Mouse (Mus musculus): ENCODE measurements around the gene Cks2. TPM values are rescaled to one million over a fixed set of nuclear protein-coding genes. Genes with fewer than 3 reads are reported as not detected.

Cks2 gene
- polyA plus RNA-seq, 1 experiment = 95.1 TPM

DNA sequence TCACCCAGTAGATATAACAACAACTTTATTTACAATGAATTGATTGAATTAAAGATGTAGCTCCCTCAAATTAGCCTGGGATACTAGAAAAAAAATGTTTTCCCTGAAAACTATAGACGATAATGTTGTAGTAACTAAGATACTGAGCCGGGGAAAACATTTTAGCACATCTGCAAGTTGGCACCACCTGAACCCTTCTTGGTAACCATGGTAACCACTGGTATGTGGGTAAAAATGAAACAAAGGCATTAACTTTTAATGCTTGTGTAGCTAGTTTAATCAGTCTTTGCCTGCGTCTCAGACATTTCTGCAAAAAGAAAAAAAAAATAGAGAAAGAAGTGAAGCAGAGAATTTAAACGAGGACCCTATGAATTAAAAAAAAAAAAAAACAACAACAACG is 33.5 kb upstream of the Cks2 start:
- Histone ChIP-seq H3K4me3 (no peak overlapping the region), H3K27me3 (ENCODE audit: control insufficient read depth, insufficient read depth, insufficient read length) (no peaks in the 10 kb centered on the region), H3K4me2 (ENCODE audit: low read depth) (no peak overlapping the region), H3ac (ENCODE audit: control insufficient read depth, insufficient read length) (no peak overlapping the region), H3K36me3 (ENCODE audit: control insufficient read depth, insufficient read depth) (no peaks in the 10 kb centered on the region), H3K79me2 (ENCODE audit: control insufficient read depth, insufficient read depth) (no peaks in the 10 kb centered on the region)
- TF ChIP-seq TCF3 (IDR thresholded peaks at IDR 0.05; ENCODE audit: insufficient read length, low read depth) (no peak), REST (IDR thresholded peaks at IDR 0.05; ENCODE audit: insufficient read depth, insufficient read length) (no peak), SRF (IDR thresholded peaks at IDR 0.05; ENCODE audit: control insufficient read depth, insufficient read length, low read depth) (no peak), USF1 (IDR thresholded peaks at IDR 0.05; ENCODE audit: low read depth) (no peak), MAX (IDR thresholded peaks at IDR 0.05; ENCODE audit: low read depth) (no peak), POLR2A (IDR thresholded peaks at IDR 0.05; ENCODE audit: insufficient read length, low read depth) (no peak), MYOG (IDR thresholded peaks at IDR 0.05; ENCODE audit: control insufficient read depth in 1 of 3, insufficient read depth in 1 of 3, insufficient read length in 2 of 3, low read depth in 2 of 3) (no peak), E2F4 (IDR thresholded peaks at IDR 0.05; ENCODE audit: insufficient read depth) (no peak), POLR2AphosphoS2 (IDR thresholded peaks at IDR 0.05; ENCODE audit: insufficient read length, low read depth) (no peak), MYOD1 (IDR thresholded peaks at IDR 0.05; ENCODE audit: control insufficient read depth in 1 of 3, insufficient read length in 2 of 3, low read depth in 2 of 3) (no peak), CEBPB (IDR thresholded peaks at IDR 0.05; ENCODE audit: insufficient read depth, poor library complexity, severe bottlenecking) (no peak), TCF12 (IDR thresholded peaks at IDR 0.05; ENCODE audit: insufficient read depth, poor library complexity, severe bottlenecking) (no peak)

DNA sequence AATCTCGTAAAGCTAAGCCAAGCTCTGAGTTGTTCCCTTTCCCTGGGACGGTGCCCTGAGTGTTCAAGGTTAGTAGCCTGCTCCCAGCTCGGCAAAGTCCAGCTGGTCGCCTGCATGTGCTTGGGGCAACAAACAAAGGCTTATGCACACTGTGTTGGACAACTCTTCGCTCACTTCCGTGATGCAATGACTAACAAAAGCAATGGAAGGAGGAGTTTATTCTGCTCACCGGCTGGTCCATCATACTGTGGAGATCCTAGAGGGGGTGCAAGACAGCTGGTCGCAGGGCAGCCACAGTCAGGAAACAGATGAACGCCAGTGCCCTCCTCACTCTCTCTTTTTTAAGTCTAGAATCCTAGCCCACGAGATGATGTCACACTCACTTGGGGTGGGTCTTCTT is 29.2 kb upstream of the Cks2 start:
- TF ChIP-seq REST (IDR thresholded peaks at IDR 0.05; ENCODE audit: insufficient read depth, insufficient read length) (no peak), MAX (IDR thresholded peaks at IDR 0.05; ENCODE audit: low read depth) (no peak), TCF12 (IDR thresholded peaks at IDR 0.05; ENCODE audit: insufficient read depth, poor library complexity, severe bottlenecking) (no peak), MYOG (IDR thresholded peaks at IDR 0.05; ENCODE audit: control insufficient read depth in 1 of 3, insufficient read depth in 1 of 3, insufficient read length in 2 of 3, low read depth in 2 of 3) (no peak), POLR2AphosphoS2 (IDR thresholded peaks at IDR 0.05; ENCODE audit: insufficient read length, low read depth) (no peak), SRF (IDR thresholded peaks at IDR 0.05; ENCODE audit: control insufficient read depth, insufficient read length, low read depth) (no peak), E2F4 (IDR thresholded peaks at IDR 0.05; ENCODE audit: insufficient read depth) (no peak), MYOD1 (IDR thresholded peaks at IDR 0.05; ENCODE audit: control insufficient read depth in 1 of 3, insufficient read length in 2 of 3, low read depth in 2 of 3) (no peak), TCF3 (IDR thresholded peaks at IDR 0.05; ENCODE audit: insufficient read length, low read depth) (no peak), CEBPB (IDR thresholded peaks at IDR 0.05; ENCODE audit: insufficient read depth, poor library complexity, severe bottlenecking) (no peak), USF1 (IDR thresholded peaks at IDR 0.05; ENCODE audit: low read depth) (no peak), POLR2A (IDR thresholded peaks at IDR 0.05; ENCODE audit: insufficient read length, low read depth) (no peak)
- Histone ChIP-seq H3K36me3 (ENCODE audit: control insufficient read depth, insufficient read depth) (no peaks in the 10 kb centered on the region), H3ac (ENCODE audit: control insufficient read depth, insufficient read length) (no peak overlapping the region), H3K4me2 (ENCODE audit: low read depth) (no peak overlapping the region), H3K79me2 (ENCODE audit: control insufficient read depth, insufficient read depth) (no peaks in the 10 kb centered on the region), H3K27me3 (ENCODE audit: control insufficient read depth, insufficient read depth, insufficient read length) (no peaks in the 10 kb centered on the region), H3K4me3 (no peak overlapping the region)

DNA sequence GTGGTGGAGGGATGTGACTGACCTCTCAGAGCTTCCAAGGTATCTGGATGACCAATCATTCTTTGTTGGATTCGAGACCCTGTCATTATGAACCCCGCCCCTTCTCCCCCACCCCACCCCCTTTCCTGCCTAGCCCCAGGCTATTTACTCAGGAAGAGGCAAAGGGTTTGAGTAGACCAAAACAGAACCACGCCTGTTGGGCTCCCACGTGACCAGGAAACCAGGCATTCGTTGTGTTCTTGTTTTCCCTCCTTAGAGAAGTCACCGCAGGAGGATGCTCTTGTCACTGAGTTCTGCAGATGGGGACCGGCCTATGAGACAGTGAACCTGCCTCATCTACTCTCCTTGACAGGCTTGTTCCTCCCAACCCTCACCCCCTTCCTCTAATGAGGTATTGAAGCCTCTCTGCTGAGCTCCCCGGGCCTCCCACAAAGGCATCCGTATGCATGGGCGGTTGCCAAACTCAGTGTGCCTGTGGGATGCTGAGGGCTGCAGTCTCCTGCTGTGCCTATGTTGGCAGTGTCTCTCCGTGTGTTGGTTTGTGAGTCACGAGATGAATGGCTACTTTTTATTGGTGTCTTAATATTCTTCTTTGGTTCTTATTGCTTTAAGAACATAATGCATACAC is 28.5 kb upstream of the Cks2 start:
- TF ChIP-seq MAX (IDR thresholded peaks at IDR 0.05; ENCODE audit: low read depth) (no peak), MYOD1 (IDR thresholded peaks at IDR 0.05; ENCODE audit: control insufficient read depth in 1 of 3, insufficient read length in 2 of 3, low read depth in 2 of 3) (no peak), REST (IDR thresholded peaks at IDR 0.05; ENCODE audit: insufficient read depth, insufficient read length) (no peak), TCF12 (IDR thresholded peaks at IDR 0.05; ENCODE audit: insufficient read depth, poor library complexity, severe bottlenecking) (no peak), E2F4 (IDR thresholded peaks at IDR 0.05; ENCODE audit: insufficient read depth) (no peak), SRF (IDR thresholded peaks at IDR 0.05; ENCODE audit: control insufficient read depth, insufficient read length, low read depth) (no peak), MYOG (IDR thresholded peaks at IDR 0.05; ENCODE audit: control insufficient read depth in 1 of 3, insufficient read depth in 1 of 3, insufficient read length in 2 of 3, low read depth in 2 of 3) (no peak), TCF3 (IDR thresholded peaks at IDR 0.05; ENCODE audit: insufficient read length, low read depth) (no peak), POLR2A (IDR thresholded peaks at IDR 0.05; ENCODE audit: insufficient read length, low read depth) (no peak), POLR2AphosphoS2 (IDR thresholded peaks at IDR 0.05; ENCODE audit: insufficient read length, low read depth) (no peak), USF1 (IDR thresholded peaks at IDR 0.05; ENCODE audit: low read depth) (no peak), CEBPB (IDR thresholded peaks at IDR 0.05; ENCODE audit: insufficient read depth, poor library complexity, severe bottlenecking) (no peak)
- Histone ChIP-seq H3K36me3 (ENCODE audit: control insufficient read depth, insufficient read depth) (no peaks in the 10 kb centered on the region), H3ac (ENCODE audit: control insufficient read depth, insufficient read length) (no peak overlapping the region), H3K27me3 (ENCODE audit: control insufficient read depth, insufficient read depth, insufficient read length) (no peaks in the 10 kb centered on the region), H3K79me2 (ENCODE audit: control insufficient read depth, insufficient read depth) (no peaks in the 10 kb centered on the region), H3K4me2 (ENCODE audit: low read depth) (no peak overlapping the region), H3K4me3 (no peak overlapping the region)

DNA sequence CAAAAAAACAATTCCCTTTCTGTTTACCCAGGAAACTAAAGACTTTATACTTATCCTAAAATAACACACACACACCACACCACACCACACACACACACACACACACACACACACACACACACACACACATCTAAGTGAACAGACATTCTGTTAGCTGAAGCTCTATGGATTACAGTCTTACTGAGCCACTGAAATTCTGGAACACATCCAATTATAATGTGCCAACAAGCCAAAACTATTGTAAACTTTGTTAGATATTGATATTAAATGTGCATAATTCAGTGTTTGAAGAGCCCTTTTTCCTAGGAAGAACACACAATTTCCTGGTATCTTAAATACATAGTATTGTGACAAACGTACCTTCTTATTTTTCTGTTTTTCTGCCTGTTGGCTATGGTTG is 27.7 kb upstream of the Cks2 start:
- Histone ChIP-seq H3K79me2 (ENCODE audit: control insufficient read depth, insufficient read depth) (no peaks in the 10 kb centered on the region), H3K27me3 (ENCODE audit: control insufficient read depth, insufficient read depth, insufficient read length) (no peaks in the 10 kb centered on the region), H3K4me3 (no peak overlapping the region)

More for the DNA sequence above, 27.7 kb upstream of the Cks2 start:
- Histone ChIP-seq H3ac (ENCODE audit: control insufficient read depth, insufficient read length) (no peak overlapping the region), H3K36me3 (ENCODE audit: control insufficient read depth, insufficient read depth) (no peaks in the 10 kb centered on the region), H3K4me2 (ENCODE audit: low read depth) (no peak overlapping the region)
- TF ChIP-seq CEBPB (IDR thresholded peaks at IDR 0.05; ENCODE audit: insufficient read depth, poor library complexity, severe bottlenecking) (no peak), REST (IDR thresholded peaks at IDR 0.05; ENCODE audit: insufficient read depth, insufficient read length) (no peak), MAX (IDR thresholded peaks at IDR 0.05; ENCODE audit: low read depth) (no peak), TCF3 (IDR thresholded peaks at IDR 0.05; ENCODE audit: insufficient read length, low read depth) (no peak), SRF (IDR thresholded peaks at IDR 0.05; ENCODE audit: control insufficient read depth, insufficient read length, low read depth) (no peak), USF1 (IDR thresholded peaks at IDR 0.05; ENCODE audit: low read depth) (no peak), POLR2A (IDR thresholded peaks at IDR 0.05; ENCODE audit: insufficient read length, low read depth) (no peak), MYOD1 (IDR thresholded peaks at IDR 0.05; ENCODE audit: control insufficient read depth in 1 of 3, insufficient read length in 2 of 3, low read depth in 2 of 3) (no peak)

Data from myocyte (in vitro differentiated cells).